In genomic region chr13:92095131-92096090, GRCm38 (mm10) we compare ENCODE assay signal across 13 mouse cellular contexts. TPM values are rescaled to one million over a fixed set of nuclear protein-coding genes. Genes with fewer than 3 reads are reported as not detected.
DNase-seq lines count a peak whose midpoint lies in the region; ATAC-seq lines count a peak whose summit lies in the region.
"Had no signal": no experiment of that assay in that cellular context is flagged by ENCODE, and none has a peak within 500 bp of the region (broad histone marks: within the 10 kb centered on the region; RNA-seq: fewer than 3 reads in every experiment).

No protein-coding gene starts in this region.

- H3K27me3 ChIP-seq in neural tube, embryonic 15.5 days (replicated peaks), result no peaks in the 10 kb centered on the region
- H3K27me3 ChIP-seq: embryonic facial prominence, embryonic 12.5 days had no signal

- no peak overlapping the region for H3K4me2 ChIP-seq in neural tube, embryonic 15.5 days
- H3K4me2 ChIP-seq: embryonic facial prominence, embryonic 12.5 days; liver, embryonic 11.5 days had no signal

- intact Hi-C loops in heart, postnatal 14 days (cut with DNase I), result no loop called here

- 70% methylated on average over 12 of the region's 12 CpGs for WGBS in neural tube, embryonic 15.5 days

- DNase-seq in heart, adult 8-10 months (ENCODE audit: low spot score), result peak; percentile 35
- no peak for DNase-seq in heart, postnatal 14 days
- DNase-seq in 3T3-L1 (ENCODE audit: low read depth, low spot score) (peak; percentile 66), MN1 (ENCODE audit: low spot score) (peak; percentile 26)
- DNase-seq in kidney, postnatal 14 days, result peak; percentile 60
- no peak for DNase-seq in cerebellum, adult 11-12 months
- DNase-seq: cerebellum, adult 9-10 months; gastrocnemius, postnatal 14 days; lung, postnatal 36 days had no signal

- H3K27ac ChIP-seq in neural tube, embryonic 15.5 days (replicated peaks), result no peak overlapping the region
- H3K27ac ChIP-seq: embryonic facial prominence, embryonic 12.5 days; kidney, postnatal 0 days had no signal

- H3K4me1 ChIP-seq in neural tube, embryonic 15.5 days, result peaks cover 5% of the 10 kb centered on the region; the same call in 1 of the 2 replicates

- no peaks in the 10 kb centered on the region for H3K9me3 ChIP-seq in neural tube, embryonic 15.5 days (replicated peaks)
- H3K9me3 ChIP-seq: embryonic facial prominence, embryonic 12.5 days had no signal

- ATAC-seq in neural tube, embryonic 15.5 days (ENCODE audit: low FRiP score), result no peak

- H3K4me3 ChIP-seq in neural tube, embryonic 15.5 days (replicated peaks), result no peak overlapping the region
- H3K4me3 ChIP-seq: embryonic facial prominence, embryonic 12.5 days had no signal

- H3K36me3 ChIP-seq in neural tube, embryonic 15.5 days, result no peaks in the 10 kb centered on the region
- H3K36me3 ChIP-seq: embryonic facial prominence, embryonic 12.5 days had no signal

- no peak overlapping the region for H3K9ac ChIP-seq in neural tube, embryonic 15.5 days (replicated peaks)
- H3K9ac ChIP-seq: embryonic facial prominence, embryonic 12.5 days had no signal

RNA-seq across cellular contexts. Expression of gene Rasgrf2, which starts 36.0 kb away (rescaled TPM):
- total RNA-seq in heart, adult 8-10 months (2022), result 10 to 100 TPM in 3 of 4 experiments, 1 to 10 TPM in 1; 8.8 to 15.9 (median 12.0) TPM
- total RNA-seq in heart, postnatal 14 days (2021), result 1 to 10 TPM; 5.4 to 6.3 TPM
- polyA plus RNA-seq in neural tube, embryonic 15.5 days (2015; fragmentation: Nextera tagmentation; extraction: Ambion mirVana), result 7.5 and 8.0 TPM in 2 replicates

Comparison
In these comparisons a context has a peak if more than half of its experiments do, and no peak if none do; other contexts are left out.
1. DNase-seq: peak in heart, adult 8-10 months (single experiment), 3T3-L1 (single experiment), MN1 (single experiment) and kidney, postnatal 14 days (single experiment); none in heart, postnatal 14 days (0 of 2) and cerebellum, adult 11-12 months (single experiment).